Mouse (Mus musculus) bone marrow macrophage, adult 2 months (primary cell): ENCODE measurements around the gene Ern1.

ENCODE experiments used
- CTCF ChIP-seq: IDR thresholded peaks from 2 replicates; pipeline ENCODE4 v1.5.1; 2012; ENCODE audit warnings: low read depth, mild to moderate bottlenecking, low read length, moderate library complexity
- POLR2A ChIP-seq: IDR thresholded peaks from 2 replicates; pipeline ENCODE4 v1.6.1; 2012; ENCODE audit warnings: mild to moderate bottlenecking, low read depth, low read length, borderline replicate concordance

- TF ChIP-seq POLR2A: no peak
- no peak for TF ChIP-seq CTCF
Measured at GRCm38 (mm10) chr11:106426447-106426846, 61.2 kb downstream of the Ern1 start.
